Mouse (Mus musculus) urinary bladder, postnatal 4 days (tissue): Measurements from ENCODE around the gene Zfp790.
"Not testable (repeated sequence)": the region's sequence is repeated elsewhere in the genome, so short reads cannot be mapped to it uniquely, and the experiment has no call there.

ENCODE experiments used
- DNase-seq, 2 experiments: peaks; one replicate each; pipeline ENCODE4 v3.0.0; 2021 to 2022; ENCODE audit warnings: low spot score in 2 of 2

Zfp790 gene

GRCm38 (mm10) chr7:29842105-29842504 lies 26.2 kb downstream of the Zfp790 start:
- no peak for DNase-seq

- DNase-seq, result no peak
Measured at GRCm38 (mm10) chr7:29844616-29845015, 28.7 kb downstream of the Zfp790 start.

- no peak for DNase-seq
Measured at GRCm38 (mm10) chr7:29852831-29853218, 36.9 kb downstream of the Zfp790 start.

DNA sequence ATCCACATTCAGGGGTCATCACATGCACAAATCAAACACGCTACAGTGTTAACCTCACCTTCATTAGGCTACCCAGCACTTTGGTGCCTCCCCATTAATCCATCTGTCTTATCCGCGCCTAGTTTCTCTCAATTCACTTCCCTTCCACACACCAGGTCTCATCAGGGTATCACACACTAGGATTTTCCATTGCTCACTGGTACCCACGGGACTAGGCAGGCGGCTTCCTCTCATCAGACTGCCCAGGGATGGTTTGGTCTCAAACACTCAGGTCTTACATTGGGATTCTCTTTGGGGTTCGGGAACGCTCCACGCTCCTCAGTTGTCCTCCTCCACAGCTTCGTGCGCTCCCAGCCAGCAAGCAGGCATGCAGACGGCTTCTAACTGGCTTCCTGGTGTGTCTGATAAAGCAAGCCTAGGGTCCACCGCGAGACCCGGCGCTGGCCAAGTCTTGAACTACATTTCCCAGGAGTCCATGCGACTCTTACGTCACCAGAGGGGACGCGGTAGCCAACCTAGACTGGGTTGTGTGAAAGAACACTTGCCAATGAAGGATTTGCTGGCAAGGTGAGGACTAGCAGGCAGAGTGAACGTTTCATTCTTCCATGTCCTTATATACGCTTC lies 37.4 kb downstream of the Zfp790 start, which contains the start of gene Zfp940:
Gene Zfp940, minus strand, starts transcription at position 451 of the 624 bp plus-strand sequence.
- peak; percentile 54 to 72 for DNase-seq

- DNase-seq, result peak; percentile 77 to 81
Measured at GRCm38 (mm10) chr7:29859532-29860517, 43.9 kb downstream of the Zfp790 start, which contains the start of gene Zfp420. TSS of gene Zfp420 (plus strand) at chr7:29859979.

DNA sequence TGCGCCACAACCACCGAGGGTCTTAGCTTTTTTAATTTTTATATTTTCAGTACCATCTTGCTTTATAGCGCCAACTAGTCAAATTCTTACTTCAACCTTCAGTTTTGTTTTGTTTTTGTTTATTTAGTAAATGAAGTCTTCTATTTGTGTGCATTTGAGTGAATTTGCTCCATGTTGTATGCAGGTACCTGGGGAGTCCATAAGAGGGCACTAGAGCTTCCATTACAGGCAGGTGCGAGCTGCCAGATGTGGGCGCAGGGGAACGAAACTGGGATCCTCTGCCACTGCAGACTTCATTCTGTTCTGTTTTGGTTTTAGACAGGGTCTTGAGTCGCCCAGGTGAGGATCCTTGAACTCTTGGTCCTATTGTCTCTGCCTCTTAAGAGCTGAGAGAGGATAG lies 45.7 kb downstream of the Zfp790 start:
- no peak for DNase-seq

DNA sequence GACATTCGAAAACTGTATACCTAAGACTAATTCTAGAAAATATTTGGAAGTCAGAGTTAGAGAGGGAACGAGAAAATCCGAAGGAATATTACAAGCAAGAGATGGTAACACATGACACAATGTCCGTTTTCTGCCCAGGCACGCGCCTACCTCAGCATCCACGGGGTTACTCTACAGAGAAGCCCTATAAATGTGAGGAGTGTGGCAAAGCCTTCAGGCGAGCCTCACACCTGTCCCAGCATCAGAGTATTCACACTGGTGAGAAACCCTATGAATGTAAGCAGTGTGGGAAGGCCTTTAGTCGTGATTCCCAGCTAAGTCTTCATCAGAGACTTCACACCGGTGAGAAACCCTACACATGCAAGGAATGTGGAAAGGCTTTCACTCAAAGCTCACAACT lies 58.3 kb downstream of the Zfp790 start:
- DNase-seq, result no peak

GRCm38 (mm10) chr7:29877561-29877960 lies 61.6 kb downstream of the Zfp790 start:
- not testable (repeated sequence) for DNase-seq

GRCm38 (mm10) chr7:29880056-29880455 lies 64.1 kb downstream of the Zfp790 start:
- no peak for DNase-seq
